Mouse (Mus musculus) ES-E14 (cell line): ENCODE measurements around the gene Gpc6.

ENCODE experiments used
- CHD2 ChIP-seq: IDR thresholded peaks from 2 replicates; pipeline ENCODE4 v1.6.1; 2014; ENCODE audit warnings: mild to moderate bottlenecking, low read depth, low read length, inconsistent platforms
- HCFC1 ChIP-seq: IDR thresholded peaks from 2 replicates; pipeline ENCODE4 v1.6.1; 2012; ENCODE audit warnings: low read length, inconsistent platforms, borderline replicate concordance; ENCODE audit not compliant: insufficient read depth
- MAFK ChIP-seq: IDR thresholded peaks from 2 replicates; pipeline ENCODE4 v1.6.1; 2014; ENCODE audit warnings: mild to moderate bottlenecking, low read depth, low read length, inconsistent platforms; ENCODE audit not compliant: insufficient read depth
- ZC3H11A ChIP-seq: IDR thresholded peaks from 2 replicates; pipeline ENCODE4 v1.6.1; 2012; ENCODE audit warnings: low read depth, mild to moderate bottlenecking, inconsistent platforms, low read length, borderline replicate concordance
- ZNF384 ChIP-seq: IDR thresholded peaks from 2 replicates; pipeline ENCODE4 v1.6.1; 2012; ENCODE audit warnings: low read depth, low read length, inconsistent platforms

DNA sequence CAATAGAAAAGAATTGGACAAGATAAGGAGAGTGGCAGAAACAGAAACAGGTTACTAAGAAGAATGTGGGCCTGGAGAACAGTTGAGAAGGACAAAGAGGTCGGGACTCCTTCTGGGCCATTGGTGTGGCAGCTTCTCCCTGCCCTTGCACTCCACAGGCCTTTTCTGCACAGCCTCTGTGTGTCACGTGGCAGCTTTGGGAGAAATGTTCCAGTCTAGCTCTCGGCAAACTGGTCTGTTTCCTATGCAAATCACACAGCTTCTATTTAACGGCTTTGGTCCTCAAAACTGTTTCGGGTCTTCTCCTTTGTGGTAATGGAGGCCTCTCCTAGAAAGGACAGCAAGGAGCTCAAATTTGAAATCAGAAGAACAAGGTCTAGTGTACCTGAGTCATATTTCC lies 871.5 kb downstream of the Gpc6 start:
- TF ChIP-seq HCFC1: no peak
- TF ChIP-seq ZC3H11A: no peak
- TF ChIP-seq CHD2: no peak
- no peak for TF ChIP-seq ZNF384
- no peak for TF ChIP-seq MAFK
